Mouse (Mus musculus): ENCODE results near the gene Olfr73.
"Not testable (repeated sequence)": the region's sequence is repeated elsewhere in the genome, so short reads cannot be mapped to it uniquely, and the experiment has no call there.

Olfr73 gene

DNA sequence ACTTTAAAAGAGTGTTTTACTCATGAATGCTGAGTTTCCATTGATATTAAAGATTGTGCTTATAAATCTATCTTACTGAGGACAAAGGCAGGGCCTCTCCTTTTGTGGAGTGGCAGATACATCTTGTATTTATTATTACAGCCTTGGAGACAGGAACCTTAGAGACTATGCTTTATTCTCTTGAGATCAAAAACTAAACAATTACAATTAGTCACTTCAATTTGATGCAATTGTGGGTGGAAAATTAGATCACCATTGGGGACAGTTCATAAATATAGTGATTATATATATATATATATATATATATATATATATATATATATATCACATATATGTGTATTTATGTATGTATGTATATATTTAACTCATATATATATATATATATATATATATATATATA lies at the start of gene Olfr73:
Gene Olfr73, minus strand, starts transcription at position 101 of the 400 bp plus-strand sequence.
- DNase-seq (ENCODE audit: low spot score): no peak

DNA sequence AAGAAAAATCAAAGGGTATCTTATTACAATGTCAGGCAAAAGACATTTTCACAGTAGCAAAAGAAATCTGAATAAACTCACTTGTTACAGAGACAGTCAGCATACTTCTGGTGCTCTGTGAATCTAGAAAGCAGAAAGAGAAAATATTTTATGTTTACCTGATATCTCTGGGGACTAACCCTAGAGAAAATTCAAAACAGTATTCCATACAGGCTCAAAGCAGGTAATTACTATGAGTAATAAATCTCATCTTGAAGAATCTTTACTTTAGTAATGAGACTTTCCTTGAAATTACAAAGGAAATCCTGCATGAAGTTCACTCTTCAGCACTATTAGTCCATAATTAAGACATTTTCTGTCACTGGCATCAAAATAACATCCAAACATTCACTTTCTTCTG lies 34.2 kb upstream of the Olfr73 start, which contains the start of gene Olfr1163:
Gene Olfr1163, minus strand, starts transcription at position 101 of the 400 bp plus-strand sequence.
- DNase-seq (ENCODE audit: low spot score): no peak

DNA sequence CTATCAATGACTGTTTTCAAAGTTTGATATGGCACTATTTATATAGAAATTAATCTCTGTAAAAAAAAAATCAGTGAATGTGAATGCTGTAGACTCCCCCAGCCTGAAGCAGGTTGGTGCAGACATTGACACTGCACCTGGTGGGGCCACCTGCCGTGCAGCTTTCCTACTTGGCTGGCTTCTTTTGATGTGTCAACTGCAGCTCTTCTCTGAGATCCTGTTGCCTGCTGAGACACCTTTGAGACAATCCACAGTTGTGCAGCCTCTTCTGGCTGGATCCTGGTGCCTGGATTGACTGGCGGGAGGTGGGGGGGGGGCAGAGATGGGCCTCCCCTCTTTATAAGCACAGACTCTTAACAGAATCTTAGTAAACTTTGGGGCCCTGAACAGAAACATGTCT lies 26.1 kb upstream of the Olfr73 start:
- DNase-seq (ENCODE audit: low spot score): no peak

DNA sequence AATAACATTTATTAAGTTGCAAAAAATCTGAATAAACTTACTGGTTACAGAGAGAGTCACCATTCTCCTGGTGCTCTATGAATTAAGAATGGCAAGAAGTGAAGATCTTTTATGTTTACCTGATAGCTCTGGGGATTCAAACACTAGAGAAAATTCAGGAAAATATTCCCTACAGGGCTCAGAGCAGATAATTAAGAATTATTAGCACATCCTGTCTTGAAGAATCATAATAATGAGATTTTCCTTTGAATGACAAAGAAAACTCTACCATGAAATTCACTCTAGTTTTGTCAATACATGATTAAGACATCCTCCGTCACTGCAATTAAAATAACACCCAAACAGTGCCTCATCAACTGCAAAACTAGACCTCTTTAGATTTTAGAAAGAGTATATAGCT lies 13.5 kb upstream of the Olfr73 start, which contains the start of gene Olfr1162:
Gene Olfr1162, minus strand, starts transcription at position 101 of the 400 bp plus-strand sequence.
- DNase-seq (ENCODE audit: low spot score): no peak

DNA sequence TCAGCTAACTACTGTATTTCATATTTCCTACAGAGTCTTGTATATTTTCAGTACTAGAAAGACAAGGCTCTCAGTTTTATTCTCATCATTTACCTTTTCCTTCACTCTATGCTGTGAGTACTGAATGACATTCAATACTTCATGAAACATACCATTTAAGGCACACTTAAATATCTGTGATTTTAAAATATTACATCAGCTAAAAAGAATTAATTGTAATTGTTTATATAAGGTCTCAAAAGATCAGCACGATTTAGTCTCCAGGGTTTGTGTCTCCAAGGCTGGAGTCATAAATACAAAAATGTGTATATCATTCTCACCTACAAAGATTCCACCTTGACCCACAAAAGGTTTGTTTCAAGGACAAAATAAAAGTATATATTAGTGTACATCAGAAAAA lies 15.0 kb downstream of the Olfr73 start, which contains the start of gene Olfr1161:
Gene Olfr1161, plus strand, starts transcription at position 301 of the 400 bp plus-strand sequence.
- DNase-seq (ENCODE audit: low spot score): not testable (repeated sequence)

DNA sequence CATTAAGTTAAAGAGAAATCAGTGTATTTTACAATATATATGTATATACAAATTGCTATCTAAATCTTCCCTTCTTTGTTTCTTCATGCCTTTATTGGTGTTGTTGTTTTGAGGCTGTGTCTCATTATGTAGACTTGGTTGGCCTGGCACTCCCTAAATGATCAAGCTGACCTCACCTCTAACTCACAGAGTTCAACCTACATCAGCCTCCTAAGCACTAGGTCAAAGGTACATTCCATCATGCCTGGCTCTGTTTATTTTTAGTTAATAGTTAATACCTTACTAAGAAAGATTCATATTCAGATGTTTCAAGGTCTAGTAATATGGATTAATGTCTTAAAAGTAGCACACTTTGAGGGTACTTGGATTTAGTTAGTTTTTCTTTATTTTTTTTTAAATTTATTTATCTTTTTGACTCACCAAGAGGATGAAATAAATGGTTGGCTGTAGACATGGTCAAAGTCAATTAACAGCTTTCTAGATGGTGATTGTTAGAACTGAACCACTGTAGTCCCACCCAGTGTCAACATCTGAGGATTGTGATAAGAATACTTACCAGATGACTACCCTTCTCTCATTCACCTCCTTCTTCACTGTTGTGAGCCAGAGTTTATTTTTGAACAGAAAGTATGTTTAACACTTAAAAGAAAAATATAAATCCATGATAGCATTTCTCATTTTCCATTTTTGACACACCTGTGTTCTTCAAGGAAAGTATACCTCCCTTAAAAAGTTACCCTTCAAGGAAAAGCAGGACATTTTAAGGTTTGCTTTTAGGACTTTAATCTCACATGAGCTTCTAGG lies 29.8 kb downstream of the Olfr73 start, which contains the start of gene Olfr1160:
Gene Olfr1160, minus strand, starts transcription at position 754 of the 804 bp plus-strand sequence.
- DNase-seq (ENCODE audit: low spot score): no peak

DNA sequence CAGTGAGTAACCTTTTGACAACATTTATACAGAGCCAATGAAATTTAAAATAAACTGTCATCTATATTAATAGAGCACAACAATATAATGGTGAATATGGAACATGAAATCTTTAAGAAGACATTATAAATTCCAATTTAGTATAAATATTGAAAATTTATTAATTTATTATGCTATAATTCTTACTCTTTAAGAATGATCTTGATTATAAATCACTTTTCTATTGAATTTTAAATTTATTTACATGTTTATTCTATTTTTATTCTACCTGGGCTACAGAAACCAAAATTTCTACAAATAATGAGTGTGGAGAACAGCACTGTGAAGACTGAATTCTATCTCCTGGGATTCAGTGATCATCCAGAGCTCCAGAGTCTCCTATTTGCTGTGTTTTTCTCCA lies 47.7 kb downstream of the Olfr73 start, which contains the start of gene Olfr1158:
Gene Olfr1158, plus strand, starts transcription at position 301 of the 400 bp plus-strand sequence.
- no peak for DNase-seq (ENCODE audit: low spot score)
